Mouse (Mus musculus): ENCODE measurements around the gene Pdzd7. TPM values are rescaled to one million over a fixed set of nuclear protein-coding genes. Genes with fewer than 3 reads are reported as not detected.

The Pdzd7 gene
- polyA plus RNA-seq, 1 experiment = 5.0 TPM

GRCm38 (mm10) chr19:45075323-45076035, 30.0 kb upstream of the Pdzd7 start:
- no peaks in the 10 kb centered on the region for H3K79me2 ChIP-seq (ENCODE audit: control insufficient read depth, insufficient read depth)
- H3K36me3 ChIP-seq (ENCODE audit: control insufficient read depth, insufficient read depth) = no peaks in the 10 kb centered on the region
- peak overlapping the region; percentile 88 for H3K4me3 ChIP-seq
- H3K27me3 ChIP-seq (ENCODE audit: control insufficient read depth, insufficient read depth, insufficient read length) = peaks cover 5% of the 10 kb centered on the region
- peak overlapping the region; percentile 25 for H3ac ChIP-seq (ENCODE audit: control insufficient read depth, insufficient read length)
- no peak for TF ChIP-seq MAX (IDR thresholded peaks at IDR 0.05; ENCODE audit: low read depth)
- no peak for TF ChIP-seq POLR2A (IDR thresholded peaks at IDR 0.05; ENCODE audit: insufficient read length, low read depth)
- no peak for TF ChIP-seq POLR2AphosphoS2 (IDR thresholded peaks at IDR 0.05; ENCODE audit: insufficient read length, low read depth)
- no peak for TF ChIP-seq MYOG (IDR thresholded peaks at IDR 0.05; ENCODE audit: control insufficient read depth in 1 of 3, insufficient read depth in 1 of 3, insufficient read length in 2 of 3, low read depth in 2 of 3)
- TF ChIP-seq REST (IDR thresholded peaks at IDR 0.05; ENCODE audit: insufficient read depth, insufficient read length) = no peak
- TF ChIP-seq CEBPB (IDR thresholded peaks at IDR 0.05; ENCODE audit: insufficient read depth, poor library complexity, severe bottlenecking) = no peak
- TF ChIP-seq SRF (IDR thresholded peaks at IDR 0.05; ENCODE audit: control insufficient read depth, insufficient read length, low read depth) = no peak
- no peak for TF ChIP-seq USF1 (IDR thresholded peaks at IDR 0.05; ENCODE audit: low read depth)
- TF ChIP-seq TCF3 (IDR thresholded peaks at IDR 0.05; ENCODE audit: insufficient read length, low read depth) = no peak
- no peak for TF ChIP-seq E2F4 (IDR thresholded peaks at IDR 0.05; ENCODE audit: insufficient read depth)
- no peak for TF ChIP-seq TCF12 (IDR thresholded peaks at IDR 0.05; ENCODE audit: insufficient read depth, poor library complexity, severe bottlenecking)
- TF ChIP-seq MYOD1 (IDR thresholded peaks at IDR 0.05; ENCODE audit: control insufficient read depth in 1 of 3, insufficient read length in 2 of 3, low read depth in 2 of 3) = no peak
- peak overlapping the region; percentile 93 for H3K4me2 ChIP-seq (ENCODE audit: low read depth)

- Histone ChIP-seq H3K4me2 (ENCODE audit: low read depth) (peak within 1 kb of the TSS; percentile 93), H3ac (ENCODE audit: control insufficient read depth, insufficient read length) (peak within 1 kb of the TSS; percentile 25), H3K4me3 (peak within 1 kb of the TSS; percentile 88), H3K27me3 (ENCODE audit: control insufficient read depth, insufficient read depth, insufficient read length) (peaks cover 5% of the 10 kb centered on the region), H3K79me2 (ENCODE audit: control insufficient read depth, insufficient read depth) (no peaks in the 10 kb centered on the region), H3K36me3 (ENCODE audit: control insufficient read depth, insufficient read depth) (no peaks in the 10 kb centered on the region)
- TF ChIP-seq POLR2AphosphoS2 (IDR thresholded peaks at IDR 0.05; ENCODE audit: insufficient read length, low read depth) (peak; percentile 79), E2F4 (IDR thresholded peaks at IDR 0.05; ENCODE audit: insufficient read depth) (peak; percentile 89), SRF (IDR thresholded peaks at IDR 0.05; ENCODE audit: control insufficient read depth, insufficient read length, low read depth) (no peak), POLR2A (IDR thresholded peaks at IDR 0.05; ENCODE audit: insufficient read length, low read depth) (peak; percentile 68)
These were observed 29.2 kb upstream of the Pdzd7 start, which contains the start of gene Kazald1 for GRCm38 (mm10) chr19:45074580-45075322. TSS of gene Kazald1 (plus strand) at chr19:45075241.

GRCm38 (mm10) chr19:45073871-45074542, 28.5 kb upstream of the Pdzd7 start:
- Histone ChIP-seq H3K79me2 (ENCODE audit: control insufficient read depth, insufficient read depth) (no peaks in the 10 kb centered on the region), H3K4me2 (ENCODE audit: low read depth) (peak overlapping the region; percentile 74), H3K27me3 (ENCODE audit: control insufficient read depth, insufficient read depth, insufficient read length) (peaks cover 5% of the 10 kb centered on the region), H3ac (ENCODE audit: control insufficient read depth, insufficient read length) (peak overlapping the region; percentile 25), H3K36me3 (ENCODE audit: control insufficient read depth, insufficient read depth) (no peaks in the 10 kb centered on the region), H3K4me3 (peak overlapping the region; percentile 88)
- peak in 1 of 3 experiments; percentile 12 for TF ChIP-seq MYOD1 (IDR thresholded peaks at IDR 0.05; ENCODE audit: control insufficient read depth in 1 of 3, insufficient read length in 2 of 3, low read depth in 2 of 3)
- TF ChIP-seq TCF12 (IDR thresholded peaks at IDR 0.05; ENCODE audit: insufficient read depth, poor library complexity, severe bottlenecking) = no peak

GRCm38 (mm10) chr19:45067758-45068510, 22.4 kb upstream of the Pdzd7 start:
- Histone ChIP-seq H3K79me2 (ENCODE audit: control insufficient read depth, insufficient read depth) (no peaks in the 10 kb centered on the region), H3ac (ENCODE audit: control insufficient read depth, insufficient read length) (no peak overlapping the region), H3K27me3 (ENCODE audit: control insufficient read depth, insufficient read depth, insufficient read length) (peaks cover 29% of the 10 kb centered on the region), H3K36me3 (ENCODE audit: control insufficient read depth, insufficient read depth) (no peaks in the 10 kb centered on the region), H3K4me3 (no peak overlapping the region), H3K4me2 (ENCODE audit: low read depth) (no peak overlapping the region)
- TF ChIP-seq TCF3 (IDR thresholded peaks at IDR 0.05; ENCODE audit: insufficient read length, low read depth) (no peak), USF1 (IDR thresholded peaks at IDR 0.05; ENCODE audit: low read depth) (no peak), POLR2AphosphoS2 (IDR thresholded peaks at IDR 0.05; ENCODE audit: insufficient read length, low read depth) (no peak), MYOG (IDR thresholded peaks at IDR 0.05; ENCODE audit: control insufficient read depth in 1 of 3, insufficient read depth in 1 of 3, insufficient read length in 2 of 3, low read depth in 2 of 3) (no peak), POLR2A (IDR thresholded peaks at IDR 0.05; ENCODE audit: insufficient read length, low read depth) (no peak), CEBPB (IDR thresholded peaks at IDR 0.05; ENCODE audit: insufficient read depth, poor library complexity, severe bottlenecking) (no peak), E2F4 (IDR thresholded peaks at IDR 0.05; ENCODE audit: insufficient read depth) (no peak), MAX (IDR thresholded peaks at IDR 0.05; ENCODE audit: low read depth) (no peak), SRF (IDR thresholded peaks at IDR 0.05; ENCODE audit: control insufficient read depth, insufficient read length, low read depth) (no peak)

Measured in myocyte (in vitro differentiated cells).